11 mouse cellular contexts compared by ENCODE assay signal in genomic region chr7:16995345-16995744, GRCm38 (mm10). TPM values are rescaled to one million over a fixed set of nuclear protein-coding genes. Genes with fewer than 3 reads are reported as not detected.
DNase-seq lines count a peak whose midpoint lies in the region; ATAC-seq lines count a peak whose summit lies in the region.
"Had no signal": no experiment of that assay in that cellular context is flagged by ENCODE, and none has a peak within 500 bp of the region (broad histone marks: within the 10 kb centered on the region; RNA-seq: fewer than 3 reads in every experiment).

No protein-coding gene starts in this region.

- WGBS in kidney, embryonic 14.5 days = 77% methylated on average over 4 of the region's 4 CpGs
- 81% methylated on average over 4 of the region's 4 CpGs for WGBS in embryonic facial prominence, embryonic 15.5 days
- 74% methylated on average over 4 of the region's 4 CpGs for WGBS in intestine, embryonic 15.5 days
- 88% methylated on average over 4 of the region's 4 CpGs for WGBS in midbrain, embryonic 15.5 days

- DNase-seq in kidney, adult 18-20 months = no peak
- no peak for DNase-seq in spleen, postnatal 36 days (ENCODE audit: low spot score in 2 of 2)
- no peak for DNase-seq in cerebellum, postnatal 14 days
- DNase-seq in left cerebral cortex, adult 9 months (ENCODE audit: low spot score in 2 of 2) = no peak
- DNase-seq: kidney, adult 11 months; lung, postnatal 10 days; right cerebral cortex, postnatal 4 days had no signal

- peak overlapping the region; percentile 81 for H3K9ac ChIP-seq in kidney, embryonic 14.5 days (ENCODE audit: low read depth, low read length)
- peak overlapping the region; percentile 70 for H3K9ac ChIP-seq in embryonic facial prominence, embryonic 15.5 days
- peak overlapping the region; percentile 80 for H3K9ac ChIP-seq in intestine, embryonic 15.5 days
- no peak overlapping the region for H3K9ac ChIP-seq in midbrain, embryonic 15.5 days

- ATAC-seq in kidney, embryonic 14.5 days (ENCODE audit: low FRiP score, low TSS enrichment) = no peak
- ATAC-seq in embryonic facial prominence, embryonic 15.5 days (ENCODE audit: insufficient number of reproducible peaks, low FRiP score, low TSS enrichment, low read depth) = no peak
- ATAC-seq in intestine, embryonic 15.5 days = no peak
- ATAC-seq in midbrain, embryonic 15.5 days (replicated peaks) = no peak

- H3K4me3 ChIP-seq in kidney, embryonic 14.5 days (ENCODE audit: low read length) = peak overlapping the region; percentile 78
- peak overlapping the region; percentile 68 for H3K4me3 ChIP-seq in embryonic facial prominence, embryonic 15.5 days (replicated peaks)
- peak overlapping the region; percentile 59 for H3K4me3 ChIP-seq in intestine, embryonic 15.5 days (replicated peaks)
- H3K4me3 ChIP-seq in midbrain, embryonic 15.5 days = peak overlapping the region; percentile 29; the same call in 1 of the 2 replicates

- H3K9me3 ChIP-seq in kidney, embryonic 14.5 days (ENCODE audit: control insufficient read depth, low read length) = no peaks in the 10 kb centered on the region
- H3K9me3 ChIP-seq in embryonic facial prominence, embryonic 15.5 days (replicated peaks) = no peaks in the 10 kb centered on the region
- H3K9me3 ChIP-seq in intestine, embryonic 15.5 days = no peaks in the 10 kb centered on the region
- H3K9me3 ChIP-seq in midbrain, embryonic 15.5 days = no peaks in the 10 kb centered on the region

- H3K36me3 ChIP-seq in kidney, embryonic 14.5 days (ENCODE audit: control insufficient read depth, insufficient read depth, low read length) = peaks cover 32% of the 10 kb centered on the region
- H3K36me3 ChIP-seq in embryonic facial prominence, embryonic 15.5 days = peaks cover 25% of the 10 kb centered on the region
- peaks cover 17% of the 10 kb centered on the region for H3K36me3 ChIP-seq in intestine, embryonic 15.5 days
- no peaks in the 10 kb centered on the region for H3K36me3 ChIP-seq in midbrain, embryonic 15.5 days (replicated peaks)

- H3K4me1 ChIP-seq in kidney, embryonic 14.5 days (ENCODE audit: control insufficient read depth, insufficient read depth, low read length) = peaks cover 31% of the 10 kb centered on the region
- peaks cover 60% of the 10 kb centered on the region for H3K4me1 ChIP-seq in embryonic facial prominence, embryonic 15.5 days
- peaks cover 59% of the 10 kb centered on the region for H3K4me1 ChIP-seq in intestine, embryonic 15.5 days (replicated peaks)
- peaks cover 42% of the 10 kb centered on the region for H3K4me1 ChIP-seq in midbrain, embryonic 15.5 days

- H3K27ac ChIP-seq in kidney, embryonic 14.5 days (ENCODE audit: low read depth, low read length) = no peak overlapping the region
- no peak overlapping the region for H3K27ac ChIP-seq in embryonic facial prominence, embryonic 15.5 days (replicated peaks)
- H3K27ac ChIP-seq in intestine, embryonic 15.5 days = peak overlapping the region; percentile 92; the same call in 1 of the 2 replicates
- no peak overlapping the region for H3K27ac ChIP-seq in midbrain, embryonic 15.5 days

- H3K4me2 ChIP-seq in kidney, embryonic 14.5 days (replicated peaks; ENCODE audit: low read depth, low read length) = peak overlapping the region; percentile 83
- H3K4me2 ChIP-seq in embryonic facial prominence, embryonic 15.5 days (replicated peaks) = peak overlapping the region; percentile 65
- H3K4me2 ChIP-seq in intestine, embryonic 15.5 days (replicated peaks) = peak overlapping the region; percentile 86
- peak overlapping the region; percentile 38 for H3K4me2 ChIP-seq in midbrain, embryonic 15.5 days

- H3K27me3 ChIP-seq in kidney, embryonic 14.5 days (ENCODE audit: control insufficient read depth, insufficient read depth, low read length) = no peaks in the 10 kb centered on the region
- H3K27me3 ChIP-seq in embryonic facial prominence, embryonic 15.5 days = no peaks in the 10 kb centered on the region
- H3K27me3 ChIP-seq in intestine, embryonic 15.5 days (replicated peaks) = no peaks in the 10 kb centered on the region
- no peaks in the 10 kb centered on the region for H3K27me3 ChIP-seq in midbrain, embryonic 15.5 days (replicated peaks)

RNA-seq across cellular contexts. Expression of gene Ccdc8, which starts 2.8 kb away (rescaled TPM):
- polyA plus RNA-seq in kidney, embryonic 14.5 days (2014; fragmentation: Nextera tagmentation; extraction: Ambion mirVana) = 17.5 and 21.4 TPM in 2 replicates
- 41.5 and 43.9 TPM in 2 replicates for polyA plus RNA-seq in embryonic facial prominence, embryonic 15.5 days (2015; fragmentation: Nextera tagmentation; extraction: Ambion mirVana)
- polyA plus RNA-seq in intestine, embryonic 15.5 days (2015; fragmentation: Nextera tagmentation; extraction: Ambion mirVana) = 28.1 and 29.0 TPM in 2 replicates
- polyA plus RNA-seq in midbrain, embryonic 15.5 days (2015; fragmentation: Nextera tagmentation; extraction: Ambion mirVana) = 6.4 and 6.8 TPM in 2 replicates

RNA-seq across cellular contexts. Expression of gene Gm42372, which starts 12.5 kb away (rescaled TPM):
- 0.29 and 0.47 TPM in 2 replicates for polyA plus RNA-seq in kidney, embryonic 14.5 days (2014; fragmentation: Nextera tagmentation; extraction: Ambion mirVana)
- 0.28 and 0.32 TPM in 2 replicates for polyA plus RNA-seq in embryonic facial prominence, embryonic 15.5 days (2015; fragmentation: Nextera tagmentation; extraction: Ambion mirVana)
- polyA plus RNA-seq in intestine, embryonic 15.5 days (2015; fragmentation: Nextera tagmentation; extraction: Ambion mirVana) = 0.28 and 0.44 TPM in 2 replicates
- 6.8 and 7.1 TPM in 2 replicates for polyA plus RNA-seq in midbrain, embryonic 15.5 days (2015; fragmentation: Nextera tagmentation; extraction: Ambion mirVana)

RNA-seq across cellular contexts. Expression of gene Ppp5c, which starts 32.4 kb away (rescaled TPM):
- polyA plus RNA-seq in kidney, embryonic 14.5 days (2014; fragmentation: Nextera tagmentation; extraction: Ambion mirVana) = 103 and 115 TPM in 2 replicates
- polyA plus RNA-seq in embryonic facial prominence, embryonic 15.5 days (2015; fragmentation: Nextera tagmentation; extraction: Ambion mirVana) = 112 and 113 TPM in 2 replicates
- polyA plus RNA-seq in intestine, embryonic 15.5 days (2015; fragmentation: Nextera tagmentation; extraction: Ambion mirVana) = 81.5 and 89.5 TPM in 2 replicates
- polyA plus RNA-seq in midbrain, embryonic 15.5 days (2015; fragmentation: Nextera tagmentation; extraction: Ambion mirVana) = 124 and 127 TPM in 2 replicates

RNA-seq across cellular contexts. Expression of gene Pnmal1, which starts 35.9 kb away (rescaled TPM):
- polyA plus RNA-seq in kidney, embryonic 14.5 days (2014; fragmentation: Nextera tagmentation; extraction: Ambion mirVana) = 0.51 and 0.74 TPM in 2 replicates
- polyA plus RNA-seq in embryonic facial prominence, embryonic 15.5 days (2015; fragmentation: Nextera tagmentation; extraction: Ambion mirVana) = 1.8 and 2.9 TPM in 2 replicates
- polyA plus RNA-seq in intestine, embryonic 15.5 days (2015; fragmentation: Nextera tagmentation; extraction: Ambion mirVana) = 3.0 and 3.1 TPM in 2 replicates
- 74.5 and 76.1 TPM in 2 replicates for polyA plus RNA-seq in midbrain, embryonic 15.5 days (2015; fragmentation: Nextera tagmentation; extraction: Ambion mirVana)

RNA-seq across cellular contexts. Expression of gene Pnmal2, which starts 50.9 kb away (rescaled TPM):
- polyA plus RNA-seq in kidney, embryonic 14.5 days (2014; fragmentation: Nextera tagmentation; extraction: Ambion mirVana) = 2.5 and 5.5 TPM in 2 replicates
- polyA plus RNA-seq in embryonic facial prominence, embryonic 15.5 days (2015; fragmentation: Nextera tagmentation; extraction: Ambion mirVana) = 22.4 and 26.0 TPM in 2 replicates
- 8.1 and 8.3 TPM in 2 replicates for polyA plus RNA-seq in intestine, embryonic 15.5 days (2015; fragmentation: Nextera tagmentation; extraction: Ambion mirVana)
- polyA plus RNA-seq in midbrain, embryonic 15.5 days (2015; fragmentation: Nextera tagmentation; extraction: Ambion mirVana) = 198 and 205 TPM in 2 replicates
